Mouse (Mus musculus) right cerebral cortex, postnatal 10 days (tissue): Measurements from ENCODE around the gene Sowahd.

Experiments
- DNase-seq, 2 experiments: peaks; one replicate each; pipeline ENCODE4 v3.0.0; 2021; ENCODE audit warnings: low spot score in 2 of 2

The Sowahd gene

DNA sequence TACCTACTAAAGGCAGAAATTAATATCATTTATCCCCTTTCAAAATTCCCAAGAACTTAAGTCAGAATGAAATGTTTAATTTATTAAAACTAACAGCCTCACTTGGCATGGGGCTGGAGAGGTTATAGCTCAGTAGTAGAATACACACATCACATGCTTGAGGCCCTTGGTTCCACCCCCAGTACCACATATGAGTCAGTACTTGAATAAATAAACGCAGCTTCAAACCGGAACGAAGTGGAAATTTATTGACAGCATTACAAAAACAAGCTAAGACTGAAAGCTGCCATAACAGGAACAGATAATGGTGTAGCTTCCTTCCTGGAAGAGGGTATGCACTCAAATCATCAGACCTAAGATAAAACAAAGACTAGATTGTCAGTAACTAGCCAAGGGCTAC is 42.8 kb downstream of the Sowahd start:
- DNase-seq, result no peak

DNA sequence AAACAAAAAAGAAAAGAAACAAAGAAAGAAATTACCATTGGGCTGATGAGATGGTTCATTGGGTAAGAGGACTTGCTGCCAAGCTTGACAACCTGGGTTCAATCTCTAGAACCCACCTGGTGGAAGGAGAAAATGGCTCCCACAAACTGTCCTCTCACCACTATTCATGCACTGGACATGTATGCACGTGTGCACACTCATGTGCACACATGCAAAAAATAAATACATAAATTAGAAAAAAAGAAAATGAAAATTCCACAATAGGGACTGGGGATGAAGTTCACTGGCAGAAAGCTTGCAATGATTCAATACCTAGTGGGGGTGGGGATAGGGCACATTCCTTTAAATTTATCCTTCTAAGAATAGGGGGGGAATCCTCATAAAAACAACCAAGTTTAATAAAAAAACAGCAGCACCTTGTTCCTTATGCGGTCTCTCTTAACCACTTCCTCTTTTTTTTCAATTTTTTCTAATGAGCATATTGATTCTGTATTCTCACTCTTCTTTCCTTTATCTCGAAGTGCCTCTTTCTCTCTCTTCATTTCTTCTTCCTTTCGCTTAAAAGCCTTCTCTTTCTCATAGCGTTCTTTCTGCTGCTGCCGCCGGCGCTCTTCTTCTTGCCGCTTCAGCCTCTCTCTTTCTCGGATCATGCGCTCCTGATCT is 46.6 kb downstream of the Sowahd start:
- no peak for DNase-seq

DNA sequence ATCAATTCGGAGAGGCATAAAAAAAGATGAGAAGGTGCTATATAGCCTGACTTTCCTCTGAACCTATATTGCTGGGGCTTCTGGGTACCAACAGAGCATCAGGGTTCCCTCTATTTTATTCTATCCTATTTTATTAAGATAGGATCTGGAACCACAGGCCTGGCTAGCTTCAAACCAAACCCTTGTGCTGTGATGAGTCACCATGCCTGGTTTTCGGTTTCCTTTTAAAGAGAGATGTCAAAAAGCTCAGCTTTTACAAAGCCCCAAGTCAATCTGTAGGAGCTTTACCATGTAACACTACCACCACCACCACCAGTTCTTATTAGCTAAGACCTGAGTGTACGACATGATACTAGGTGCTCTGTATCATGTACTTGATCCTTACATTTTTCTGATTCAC is 50.0 kb downstream of the Sowahd start:
- no peak for DNase-seq
